Mouse (Mus musculus): ENCODE results near the gene Prelid3b.

The Prelid3b gene

GRCm38 (mm10) chr2:174426856-174427255 is 46.0 kb downstream of the Prelid3b start:
- no peak for DNase-seq (ENCODE audit: low read depth, low spot score)

DNA sequence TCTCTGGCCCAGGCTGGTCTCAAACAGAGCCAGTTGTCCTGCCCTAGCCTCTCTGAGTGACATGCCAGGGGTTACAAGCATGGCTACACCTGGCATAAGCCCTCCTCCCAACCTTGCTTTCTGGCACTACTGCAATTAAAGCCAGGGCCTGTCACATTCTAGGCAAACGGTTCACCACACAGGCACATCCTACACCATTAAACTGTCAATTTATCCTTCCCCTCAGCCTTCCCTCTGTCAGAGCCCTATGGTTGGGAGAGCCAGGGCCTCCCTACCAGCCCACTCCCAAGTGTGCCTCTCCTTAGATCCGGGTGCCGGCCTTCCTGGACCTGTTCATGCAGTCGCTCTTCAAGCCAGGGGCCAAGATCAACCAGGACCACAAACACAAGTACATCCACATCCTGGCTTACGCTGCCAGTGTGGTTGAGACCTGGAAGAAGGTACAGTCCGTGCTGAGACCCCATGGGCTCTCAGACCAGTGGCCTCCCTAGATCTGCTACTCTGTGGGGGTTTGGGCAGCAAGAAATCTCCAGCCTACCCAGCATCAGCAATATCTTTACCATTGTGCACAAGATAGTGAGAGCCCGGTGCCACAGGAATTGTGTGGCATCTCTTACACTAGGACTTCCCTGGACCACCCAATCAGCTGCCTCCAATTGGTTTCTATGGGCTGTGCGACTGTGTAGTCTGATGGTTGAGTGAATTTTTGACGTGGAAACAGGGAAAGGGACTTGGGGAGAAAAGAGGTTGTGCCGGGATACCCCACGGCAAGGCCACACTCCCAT is 48.4 kb downstream of the Prelid3b start:
- no peak for DNase-seq (ENCODE audit: low read depth, low spot score)

DNA sequence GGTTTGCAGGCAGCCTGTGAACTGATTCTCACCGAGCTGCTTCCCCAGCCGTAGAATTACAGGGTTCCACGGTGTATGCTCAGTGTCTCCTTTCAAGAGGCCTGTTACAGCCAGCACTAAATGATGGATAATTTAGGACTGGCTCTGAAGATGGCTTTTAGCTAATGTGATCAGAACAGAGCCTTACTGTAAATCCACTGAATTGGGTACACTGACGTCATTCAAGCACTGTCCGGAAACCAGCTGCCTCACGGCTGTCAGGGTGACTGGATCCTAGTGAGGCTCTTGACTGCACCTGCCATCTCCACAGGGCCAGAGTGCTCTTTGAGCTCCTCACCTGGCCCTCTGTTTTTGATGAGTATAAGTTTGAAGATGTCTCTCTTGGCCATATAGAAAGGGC is 51.8 kb downstream of the Prelid3b start:
- DNase-seq (ENCODE audit: low read depth, low spot score): no peak

DNA sequence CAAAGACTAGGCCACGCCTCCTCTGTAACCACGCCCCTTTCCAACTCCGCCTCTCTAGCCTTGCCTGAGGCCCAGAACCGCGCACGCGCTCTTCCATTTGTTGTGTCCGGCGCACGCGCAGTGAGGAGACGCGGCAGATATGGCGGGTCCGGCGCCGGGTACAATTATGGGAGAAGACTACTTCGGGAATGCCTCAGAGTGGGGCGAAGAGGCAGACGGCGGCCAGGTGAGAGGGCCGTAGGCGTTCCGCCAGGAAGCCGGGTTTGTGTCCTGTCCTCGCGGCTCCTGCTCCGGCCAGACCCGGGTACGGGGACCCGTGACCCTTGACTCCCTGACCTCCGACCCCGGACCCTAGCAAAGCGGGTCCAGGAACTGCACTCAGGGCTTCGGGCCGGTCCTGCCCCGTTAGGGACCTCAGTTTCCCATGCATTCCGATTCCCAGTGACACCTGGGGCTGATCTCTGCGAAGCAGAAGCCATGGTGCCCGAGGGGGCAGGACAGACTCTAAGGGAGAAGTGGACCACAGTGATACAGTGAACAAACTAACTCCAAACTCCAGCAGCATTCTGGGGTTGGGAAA is 57.1 kb downstream of the Prelid3b start, which contains the start of gene Nelfcd:
Gene Nelfcd, plus strand, starts transcription at position 74 of the 580 bp plus-strand sequence.
- peak; percentile 78 for DNase-seq (ENCODE audit: low read depth, low spot score)

All from telencephalon, adult 2 months (tissue).